Mouse (Mus musculus): Measurements from ENCODE around the gene Ap2s1.

The Ap2s1 gene

GRCm38 (mm10) chr7:16755362-16756017 is 17.3 kb downstream of the Ap2s1 start:
- no peak for DNase-seq (ENCODE audit: low spot score)

- no peak for DNase-seq (ENCODE audit: low spot score)
These were observed 20.8 kb downstream of the Ap2s1 start for GRCm38 (mm10) chr7:16758872-16759574.

DNA sequence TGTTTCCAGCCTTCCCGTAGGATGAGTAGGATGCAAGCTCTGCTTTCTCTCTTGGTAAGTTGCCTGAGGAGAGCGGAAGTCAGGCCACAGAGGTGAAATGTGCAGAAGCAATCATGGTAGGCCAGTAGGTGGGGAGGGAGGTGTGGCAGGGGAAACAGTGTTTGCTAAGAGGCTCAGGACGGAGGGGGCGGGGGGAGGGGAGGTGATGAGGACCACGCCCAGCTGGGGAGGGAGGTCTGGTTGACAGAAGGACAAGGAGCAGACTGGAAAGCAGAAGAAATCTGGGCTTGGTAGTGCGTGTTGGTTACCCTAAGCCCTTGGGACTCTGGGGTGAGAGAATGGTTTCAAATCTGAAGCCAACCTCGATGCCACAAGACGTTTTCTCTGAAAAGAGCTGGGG is 22.1 kb downstream of the Ap2s1 start:
- DNase-seq (ENCODE audit: low spot score) = no peak

DNA sequence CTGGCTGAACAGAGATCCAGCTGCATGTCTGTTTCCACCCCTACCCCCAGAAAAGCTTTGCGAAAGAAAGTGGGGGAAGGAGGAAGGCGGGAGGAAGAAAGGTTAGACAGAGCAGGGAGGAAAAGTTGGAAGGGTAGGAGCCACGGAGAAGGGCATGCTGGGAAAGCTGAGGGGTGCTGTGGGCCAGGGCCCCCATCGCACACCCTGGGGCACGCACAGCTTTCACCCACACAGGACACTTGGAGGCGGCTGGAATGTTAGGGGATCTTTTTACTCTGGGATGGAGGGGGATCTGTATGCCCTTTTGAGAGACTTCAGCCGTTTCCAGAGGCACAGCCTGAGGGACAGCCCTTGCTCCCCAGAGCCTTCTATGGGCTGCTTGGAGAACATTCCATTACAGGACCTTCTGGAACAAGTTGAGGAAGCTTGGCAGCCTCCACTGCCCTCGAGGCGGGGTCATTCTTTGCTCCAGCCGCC is 22.8 kb downstream of the Ap2s1 start:
- peak; percentile 34 for DNase-seq (ENCODE audit: low spot score)

DNA sequence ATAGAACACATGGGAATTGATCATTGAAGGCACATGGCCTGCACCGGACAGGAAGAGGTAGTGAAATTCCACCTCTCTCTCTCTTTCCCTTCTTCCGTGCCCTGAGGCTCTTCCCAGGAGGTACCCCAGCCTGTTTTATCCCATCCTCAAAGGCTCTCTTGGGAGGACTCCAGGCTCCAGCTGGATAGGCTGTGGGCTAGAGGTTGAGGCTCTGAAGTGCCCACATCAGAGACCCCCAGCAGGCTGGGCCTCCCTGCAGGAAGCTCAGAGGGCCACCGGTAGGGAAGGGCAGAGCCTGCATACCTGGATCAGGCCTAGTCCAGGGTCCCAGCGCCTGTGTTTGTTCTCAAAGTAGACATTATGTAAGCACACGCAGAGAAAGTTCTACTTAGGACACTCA is 23.4 kb downstream of the Ap2s1 start:
- DNase-seq (ENCODE audit: low spot score) = no peak

DNA sequence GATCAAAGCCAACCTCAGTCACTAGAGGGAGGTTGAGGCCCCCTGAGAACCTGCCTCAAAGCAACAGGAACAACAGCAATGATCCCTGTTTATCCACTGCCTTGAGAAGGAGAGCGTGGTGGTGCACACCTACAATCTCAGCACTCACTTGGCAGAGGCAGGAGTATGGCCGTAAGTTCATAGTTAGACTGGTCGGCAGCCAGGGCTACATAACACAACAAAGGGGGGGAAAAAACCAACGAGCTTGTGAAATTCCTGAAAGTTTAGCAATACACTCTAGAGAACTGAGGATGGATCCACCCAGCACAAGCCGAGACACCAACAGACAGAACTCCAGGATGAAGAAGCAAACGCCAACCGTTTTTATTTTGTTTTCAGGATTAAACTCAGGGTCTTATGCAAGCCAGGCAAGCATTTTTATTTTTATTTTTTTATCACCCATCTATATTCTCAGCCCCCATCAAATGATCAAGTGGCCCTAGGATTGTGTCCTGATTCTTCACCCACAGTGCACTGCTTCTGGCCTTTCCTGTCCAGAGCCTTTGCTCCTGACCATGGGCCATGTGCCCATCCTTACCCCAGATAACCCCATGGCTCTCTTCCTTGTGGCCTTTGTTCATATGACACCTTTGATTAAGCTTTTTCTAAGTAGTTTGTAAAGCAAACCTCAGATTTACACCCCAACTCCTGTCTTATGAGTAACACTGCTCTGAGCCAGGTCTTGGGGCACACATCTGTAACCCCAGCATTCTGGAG is 25.4 kb downstream of the Ap2s1 start:
- DNase-seq (ENCODE audit: low spot score) = no peak

DNA sequence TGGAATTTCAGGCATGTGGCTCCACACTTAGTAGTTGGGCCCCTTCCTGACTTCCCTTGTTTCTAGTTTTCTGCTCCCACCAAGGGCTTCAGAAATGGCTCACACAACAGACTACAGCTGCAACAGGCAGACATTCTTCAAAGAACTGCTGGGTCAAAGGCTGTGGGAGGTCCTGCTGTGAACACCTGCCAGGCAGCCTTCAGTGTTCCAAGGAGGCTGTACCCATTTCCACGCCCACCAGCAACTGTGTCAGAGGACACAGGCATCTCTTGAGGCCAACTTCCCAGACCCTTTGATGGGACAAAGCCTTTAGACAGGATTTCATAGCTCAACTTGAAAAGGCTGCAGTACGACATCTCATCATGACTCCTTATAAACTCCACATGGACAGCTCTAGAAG is 28.2 kb downstream of the Ap2s1 start:
- no peak for DNase-seq (ENCODE audit: low spot score)

DNA sequence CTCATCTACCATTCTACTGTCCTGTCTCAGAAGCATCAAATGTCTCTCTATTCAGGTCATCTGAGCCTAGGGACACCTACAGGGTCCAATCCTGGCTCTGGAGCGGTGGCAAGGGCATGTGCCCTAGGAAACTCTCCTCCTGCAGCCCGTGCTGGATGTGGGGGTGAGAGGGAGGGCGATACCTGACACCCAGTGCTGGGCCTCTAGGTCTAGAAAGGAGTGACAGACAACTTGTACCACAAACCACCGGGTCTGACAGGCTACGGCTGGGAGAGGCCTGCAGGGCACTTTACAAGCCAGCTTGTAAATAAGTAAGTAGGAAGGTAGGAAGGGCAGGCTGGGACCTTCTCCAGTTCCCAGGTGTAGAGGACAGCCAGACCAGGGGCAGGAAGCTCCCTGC is 37.7 kb downstream of the Ap2s1 start:
- no peak for DNase-seq (ENCODE audit: low spot score)

GRCm38 (mm10) chr7:16780076-16780475 is 41.9 kb downstream of the Ap2s1 start:
- DNase-seq (ENCODE audit: low spot score) = peak; percentile 39

DNA sequence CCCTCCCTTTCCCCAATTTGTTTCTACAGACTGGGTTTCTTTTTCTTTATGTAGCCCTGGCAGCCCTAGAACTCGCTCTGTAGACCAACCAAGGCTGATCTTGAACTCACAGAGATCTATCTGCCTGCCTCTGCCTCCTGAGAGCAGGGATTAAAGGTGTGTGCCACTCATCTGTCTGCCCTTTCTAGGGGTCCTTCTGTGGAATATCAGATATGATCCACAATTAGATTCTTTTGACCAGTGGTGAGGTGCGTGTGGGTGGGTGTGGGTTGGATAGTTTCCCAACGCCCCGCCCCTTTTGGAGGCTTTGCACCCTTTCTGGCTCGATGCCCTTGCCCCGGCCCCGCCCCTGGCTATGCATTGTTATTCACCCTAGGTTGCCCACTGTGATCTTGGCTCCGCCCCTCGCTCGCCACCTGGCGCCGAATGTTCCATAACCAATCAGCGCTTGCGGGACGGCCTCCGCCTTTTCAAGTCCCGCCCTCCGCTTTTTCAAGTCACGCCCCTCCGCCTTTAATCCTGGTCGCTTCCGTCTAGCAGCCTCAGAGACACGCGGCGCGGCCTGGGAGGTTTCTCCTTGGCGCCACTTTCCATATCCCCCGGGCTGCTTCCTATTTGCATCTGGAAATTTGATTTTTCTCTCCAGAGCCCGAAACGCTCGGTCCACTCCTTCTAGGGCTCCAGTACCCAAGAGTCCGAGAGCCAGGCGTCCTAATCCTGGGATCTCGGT is 42.8 kb downstream of the Ap2s1 start, which contains the start of gene Slc1a5:
Gene Slc1a5 (plus strand): TSS at position 516 of the 730 bp plus-strand sequence.
- DNase-seq (ENCODE audit: low spot score) = peak; percentile 83

DNA sequence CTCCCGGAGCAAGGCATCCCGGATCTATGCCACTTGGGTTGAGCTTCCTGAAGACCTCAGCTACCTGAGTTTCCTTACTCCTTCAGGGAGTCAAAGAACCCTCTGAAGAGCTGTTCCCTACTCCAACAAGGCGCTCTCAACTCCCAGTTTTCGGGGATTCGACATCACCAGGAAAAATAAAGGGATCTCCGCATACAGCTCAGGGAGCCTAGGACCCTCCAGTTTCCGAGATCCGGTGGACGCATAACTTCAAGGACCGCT is 43.3 kb downstream of the Ap2s1 start:
- no peak for DNase-seq (ENCODE audit: low spot score)

GRCm38 (mm10) chr7:16781816-16782554 is 43.8 kb downstream of the Ap2s1 start:
- no peak for DNase-seq (ENCODE audit: low spot score)

GRCm38 (mm10) chr7:16782555-16783125 is 44.4 kb downstream of the Ap2s1 start:
- no peak for DNase-seq (ENCODE audit: low spot score)

GRCm38 (mm10) chr7:16783224-16783688 is 45.0 kb downstream of the Ap2s1 start:
- no peak for DNase-seq (ENCODE audit: low spot score)

GRCm38 (mm10) chr7:16783758-16784415 is 45.7 kb downstream of the Ap2s1 start:
- DNase-seq (ENCODE audit: low spot score) = no peak

- no peak for DNase-seq (ENCODE audit: low spot score)
These were observed 46.3 kb downstream of the Ap2s1 start for GRCm38 (mm10) chr7:16784498-16784976.

- DNase-seq (ENCODE audit: low spot score) = no peak
These were observed 47.4 kb downstream of the Ap2s1 start for GRCm38 (mm10) chr7:16785541-16786083.

DNA sequence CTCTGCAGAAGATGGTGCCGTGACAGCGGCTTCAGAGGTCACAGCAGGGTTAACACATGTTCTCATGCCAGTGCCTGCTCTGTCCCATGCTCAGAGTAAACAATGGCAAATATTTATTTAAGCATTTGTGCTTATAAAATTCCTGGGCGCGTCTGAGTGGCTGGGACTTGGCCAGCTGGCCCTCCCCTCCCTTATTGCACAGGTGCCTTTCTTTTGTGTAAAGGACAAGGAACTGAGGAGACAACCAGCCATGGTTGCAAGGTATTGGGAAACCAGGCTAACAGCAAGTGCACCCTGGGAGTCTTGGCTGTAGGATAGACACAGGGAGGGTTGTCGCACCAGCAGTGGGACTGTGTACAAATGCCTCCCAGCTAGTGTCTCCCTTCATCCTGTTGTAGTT is 54.1 kb downstream of the Ap2s1 start:
- no peak for DNase-seq (ENCODE audit: low spot score)

GRCm38 (mm10) chr7:16793010-16793725 is 55.0 kb downstream of the Ap2s1 start:
- DNase-seq (ENCODE audit: low spot score) = no peak

DNA sequence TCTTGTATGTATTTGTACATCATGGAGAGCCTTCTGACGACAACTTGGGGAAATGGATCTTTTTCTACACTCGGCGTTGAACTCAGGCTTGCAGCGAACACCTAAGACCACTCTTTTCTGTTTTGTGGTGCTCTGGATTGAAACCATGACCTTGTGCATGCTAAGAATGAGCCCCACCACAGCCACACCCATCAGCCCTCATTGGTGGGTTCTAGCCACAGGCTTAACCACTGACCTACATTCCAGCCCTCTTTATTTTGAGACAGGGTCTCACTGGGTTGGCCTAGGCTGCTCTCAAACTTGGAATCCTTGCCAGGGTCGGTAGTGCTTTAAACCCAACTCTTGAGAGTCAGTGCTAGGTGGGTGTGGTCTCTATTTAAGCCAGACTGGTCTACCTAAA is 56.7 kb downstream of the Ap2s1 start:
- no peak for DNase-seq (ENCODE audit: low spot score)

All from ovary, adult 18-20 months (tissue).